Mouse (Mus musculus) left cerebral cortex, postnatal 10 days (tissue): ENCODE data around the gene Kdm2a. TPM values are rescaled to one million over a fixed set of nuclear protein-coding genes. Genes with fewer than 3 reads are reported as not detected.
A peak's percentile ranks its signal among the peaks of the same experiment; 100 is the strongest.

Experiments used
- DNase-seq, 2 experiments: peaks; one replicate each; pipeline ENCODE4 v3.0.0; 2021 to 2022; ENCODE audit warnings: low spot score in 2 of 2, mixed read lengths in 1 of 2; ENCODE audit errors: extremely low spot score in 1 of 2
- intact Hi-C: fragments of 180-260 bp; cut with DNase I; formaldehyde crosslinking; loops from one replicate; pipeline ENCODE4 v1.15.1; 2025
- total RNA-seq, 2 experiments: library from RNA; stranded (reverse); gene quantifications; 2 replicates each; pipeline ENCODE4 v1.2.3; 2021

Kdm2a gene
- total RNA-seq, 2 experiments from 2014 or later, result 66.6 to 67.3 TPM

- intact Hi-C loops, result no loop called here
- DNase-seq, result peak in 1 of 2 experiments; percentile 55
Measured at GRCm38 (mm10) chr19:4338162-4338561, 59.9 kb downstream of the Kdm2a start.

- intact Hi-C loops, result no loop called here
Measured at GRCm38 (mm10) chr19:4333791-4334190, 64.3 kb downstream of the Kdm2a start.

GRCm38 (mm10) chr19:4333100-4333775, 64.8 kb downstream of the Kdm2a start:
- DNase-seq, result peak in 1 of 2 experiments; percentile 29
- intact Hi-C loops, result no loop called here

More at GRCm38 (mm10) chr19:4333791-4334190, 64.3 kb downstream of the Kdm2a start:
- peak; percentile 93 to 96 for DNase-seq

- intact Hi-C loops, result no loop called here
- DNase-seq, result peak; percentile 31 to 61
Measured at GRCm38 (mm10) chr19:4332653-4333052, 65.4 kb downstream of the Kdm2a start.

- intact Hi-C loops, result no loop called here
Measured at GRCm38 (mm10) chr19:4331273-4331672, 66.8 kb downstream of the Kdm2a start.

GRCm38 (mm10) chr19:4330603-4331002, 67.5 kb downstream of the Kdm2a start:
- DNase-seq, result no peak
- intact Hi-C loops, result no loop called here

More at GRCm38 (mm10) chr19:4331273-4331672, 66.8 kb downstream of the Kdm2a start:
- no peak for DNase-seq

- intact Hi-C loops, result no loop called here
- DNase-seq, result no peak
Measured at GRCm38 (mm10) chr19:4328737-4329304, 69.3 kb downstream of the Kdm2a start.

GRCm38 (mm10) chr19:4326881-4327280, 71.2 kb downstream of the Kdm2a start:
- DNase-seq, result no peak
- intact Hi-C loops, result no loop called here

- no peak for DNase-seq
- intact Hi-C loops, result no loop called here
Measured at GRCm38 (mm10) chr19:4326106-4326505, 72.0 kb downstream of the Kdm2a start.

GRCm38 (mm10) chr19:4322134-4322533, 76.0 kb downstream of the Kdm2a start:
- DNase-seq, result no peak
- intact Hi-C loops, result no loop called here

- intact Hi-C loops, result no loop called here
- DNase-seq, result no peak
Measured at GRCm38 (mm10) chr19:4321622-4322021, 76.5 kb downstream of the Kdm2a start.

- intact Hi-C loops, result no loop called here
- no peak for DNase-seq
Measured at GRCm38 (mm10) chr19:4319272-4319671, 78.8 kb downstream of the Kdm2a start.

GRCm38 (mm10) chr19:4317181-4317580, 80.9 kb downstream of the Kdm2a start:
- no peak for DNase-seq
- intact Hi-C loops, result no loop called here

GRCm38 (mm10) chr19:4315223-4315944, 82.7 kb downstream of the Kdm2a start:
- intact Hi-C loops, result no loop called here
- DNase-seq, result peak in 1 of 2 experiments; percentile 45

GRCm38 (mm10) chr19:4309776-4310185, 88.3 kb downstream of the Kdm2a start:
- intact Hi-C loops, result loop anchor here (5.0 kb wide), 1 partner anchor 292 kb away; no protein-coding TSS in a partner anchor
- peak; percentile 48 to 51 for DNase-seq

GRCm38 (mm10) chr19:4309302-4309701, 88.8 kb downstream of the Kdm2a start:
- intact Hi-C loops, result no loop called here
- DNase-seq, result no peak

GRCm38 (mm10) chr19:4306190-4306577, 91.9 kb downstream of the Kdm2a start, which contains the start of gene Grk2:
Gene Grk2, minus strand, starts transcription at chr19:4306222.
- peak in 1 of 2 experiments; percentile 87 for DNase-seq
- intact Hi-C loops, result loop anchor here (2.0 kb wide), 1 partner anchor 49 kb away; no protein-coding TSS in a partner anchor

GRCm38 (mm10) chr19:4305491-4306189, 92.4 kb downstream of the Kdm2a start:
- peak in 1 of 2 experiments; percentile 65 for DNase-seq

GRCm38 (mm10) chr19:4304871-4305321, 93.2 kb downstream of the Kdm2a start:
- peak in 1 of 2 experiments; percentile 21 for DNase-seq
- intact Hi-C loops, result no loop called here

More at GRCm38 (mm10) chr19:4305491-4306189, 92.4 kb downstream of the Kdm2a start:
- intact Hi-C loops, result loop anchor here (2.0 kb wide), 1 partner anchor 49 kb away; no protein-coding TSS in a partner anchor
